Mouse (Mus musculus): Measurements from ENCODE around the gene Golph3l. TPM values are rescaled to one million over a fixed set of nuclear protein-coding genes. Genes with fewer than 3 reads are reported as not detected.
A peak's percentile ranks its signal among the peaks of the same experiment; 100 is the strongest.
"Not testable (repeated sequence)": the region's sequence is repeated elsewhere in the genome, so short reads cannot be mapped to it uniquely, and the experiment has no call there.

Gene Golph3l
- 10 to 100 TPM; 18.0 to 19.9 TPM for total RNA-seq (2021)
- long read RNA-seq, experiment 1, transcript Golph3l-207 (5 exons, 2,836 nt) = major isoform, 7 of 7 reads
- long read RNA-seq, experiment 1, partial matches to known transcripts = 0 of 7 reads
- long read RNA-seq, experiment 1, other reads (novel, unspliced or antisense) = 0 of 7 reads
- long read RNA-seq, experiment 2, partial matches to known transcripts = 0 of 7 reads
- long read RNA-seq, experiment 2, other reads (novel, unspliced or antisense) = 1 of 7 reads

DNA sequence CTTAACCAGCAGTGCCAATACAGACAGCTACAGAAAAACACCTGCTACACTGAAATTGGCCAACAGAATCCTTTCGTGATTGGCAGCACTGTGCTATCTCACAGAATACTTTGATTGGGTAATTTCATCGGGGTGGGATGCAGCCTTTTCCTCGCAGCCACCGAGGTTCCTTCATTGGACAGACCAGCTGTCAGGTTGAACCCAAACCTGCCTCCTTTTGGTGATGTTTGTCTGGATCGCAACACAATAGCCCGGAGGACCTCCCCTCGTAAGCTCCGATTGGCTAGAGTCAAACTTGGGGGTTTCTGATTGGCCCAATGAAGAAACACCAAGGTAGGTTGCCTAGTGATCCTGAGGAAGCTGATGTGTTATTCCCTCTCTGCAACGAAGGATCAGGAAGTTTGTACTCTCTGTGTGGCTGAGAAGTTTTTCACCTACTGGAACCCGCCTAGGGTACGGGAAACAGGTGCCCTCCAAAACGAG, at the start of gene Golph3l:
Gene Golph3l, plus strand, starts transcription at position 331 of the 483 bp plus-strand sequence.
- DNase-seq = peak; percentile 98 to 99

GRCm38 (mm10) chr3:95538936-95539335, 49.8 kb upstream of the Golph3l start:
- DNase-seq = no peak

DNA sequence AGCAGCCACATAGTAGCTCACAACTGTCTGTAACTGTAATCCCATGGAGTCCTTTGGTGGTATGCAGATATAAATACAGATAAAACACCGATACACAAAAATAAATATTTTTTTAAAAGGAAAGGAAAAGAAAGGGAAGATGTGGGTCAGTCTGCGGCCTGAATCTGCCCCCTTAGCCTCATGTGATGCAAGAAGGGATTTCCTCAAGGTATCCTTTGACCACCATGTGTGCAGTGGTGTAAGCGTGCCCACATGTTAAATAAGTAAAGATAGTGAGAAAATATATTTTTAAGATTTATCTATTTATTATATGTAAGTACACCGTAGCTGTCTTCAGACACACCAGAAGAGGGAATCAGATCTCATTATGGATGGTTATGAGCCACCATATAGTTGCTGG, 48.9 kb upstream of the Golph3l start:
- DNase-seq = no peak

- not testable (repeated sequence) for DNase-seq
Measured at GRCm38 (mm10) chr3:95541186-95541585, 47.5 kb upstream of the Golph3l start.

DNA sequence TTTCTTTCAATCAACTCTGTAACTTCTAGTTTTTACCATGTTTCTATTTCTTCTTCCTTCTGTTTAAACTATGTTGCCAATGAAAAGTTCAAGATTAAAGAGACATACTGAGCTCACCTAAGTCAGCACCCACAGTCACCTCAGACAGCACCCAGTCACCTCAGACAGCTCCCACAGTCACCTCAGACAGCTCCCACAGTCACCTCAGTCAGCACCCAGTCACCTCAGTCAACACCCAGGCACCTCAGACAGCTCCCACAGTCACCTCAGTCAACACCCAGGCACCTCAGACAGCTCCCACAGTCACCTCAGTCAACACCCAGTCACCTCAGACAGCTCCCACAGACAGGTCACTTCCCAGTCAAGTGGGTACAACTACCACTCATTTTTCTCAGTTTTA, 46.6 kb upstream of the Golph3l start:
- no peak for DNase-seq

- no peak for DNase-seq
Measured at GRCm38 (mm10) chr3:95542981-95543380, 45.8 kb upstream of the Golph3l start.

- DNase-seq = no peak
Measured at GRCm38 (mm10) chr3:95550176-95550575, 38.6 kb upstream of the Golph3l start.

DNA sequence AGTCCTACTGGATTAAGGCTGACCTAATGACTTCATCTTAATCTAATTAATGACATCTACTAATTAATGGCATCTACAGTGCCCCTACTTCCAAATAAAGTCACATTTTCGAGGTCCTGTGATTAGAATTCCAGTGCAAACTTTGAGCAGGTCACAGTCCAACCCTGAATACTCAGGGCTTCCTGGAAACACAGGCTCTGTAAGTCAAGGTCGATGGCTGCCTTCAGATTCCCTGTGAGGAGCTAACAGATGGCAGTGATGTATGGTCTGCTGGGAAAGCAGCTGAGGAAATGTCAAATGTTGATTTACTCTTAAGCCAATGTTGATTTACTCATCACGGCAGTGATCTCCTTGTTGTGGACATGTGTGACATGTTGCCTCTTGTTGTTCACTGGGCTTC, 34.7 kb upstream of the Golph3l start:
- no peak for DNase-seq

- DNase-seq = no peak
Measured at GRCm38 (mm10) chr3:95559437-95559836, 29.3 kb upstream of the Golph3l start, which contains the start of gene Hormad1. TSS of gene Hormad1 (plus strand) at chr3:95559677.

DNA sequence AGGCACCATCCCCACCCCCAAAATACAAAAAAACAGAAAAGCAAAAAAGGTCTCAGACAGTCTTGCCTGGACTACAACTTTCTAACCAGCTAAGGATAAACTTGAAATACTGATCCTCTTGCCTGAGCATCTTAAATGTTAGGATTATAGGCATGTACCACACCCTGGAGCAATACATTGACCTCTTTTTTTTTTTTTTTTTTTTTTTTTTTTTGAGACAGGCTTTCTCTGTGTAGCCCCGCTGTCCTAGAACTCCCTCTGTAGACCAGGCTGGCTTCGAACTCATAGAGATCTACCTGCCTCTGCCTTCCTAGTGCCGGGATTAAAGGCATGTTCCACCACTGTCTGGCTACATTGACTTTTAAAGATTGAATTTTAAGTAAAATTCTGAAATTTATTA, 28.0 kb upstream of the Golph3l start:
- DNase-seq = no peak

DNA sequence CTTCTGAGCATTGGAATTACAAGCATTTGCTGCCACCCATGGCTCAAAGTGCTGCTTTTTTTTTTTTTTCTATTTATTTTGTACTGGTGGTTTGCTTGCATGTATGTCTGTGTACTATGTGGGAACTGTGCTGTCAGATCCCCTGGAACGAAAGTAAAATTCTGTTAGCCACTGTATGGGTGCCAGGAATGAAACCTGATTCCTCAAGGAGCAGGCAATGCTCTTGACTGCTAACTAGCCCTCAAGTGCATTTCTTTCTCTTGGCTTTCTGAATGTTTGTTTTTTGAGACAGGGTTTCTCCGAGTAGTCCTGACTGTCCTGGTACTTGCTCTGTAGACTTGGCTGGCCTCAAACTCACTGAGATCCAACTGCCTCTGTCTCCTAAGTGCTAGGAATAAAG, 26.9 kb upstream of the Golph3l start:
- no peak for DNase-seq

DNA sequence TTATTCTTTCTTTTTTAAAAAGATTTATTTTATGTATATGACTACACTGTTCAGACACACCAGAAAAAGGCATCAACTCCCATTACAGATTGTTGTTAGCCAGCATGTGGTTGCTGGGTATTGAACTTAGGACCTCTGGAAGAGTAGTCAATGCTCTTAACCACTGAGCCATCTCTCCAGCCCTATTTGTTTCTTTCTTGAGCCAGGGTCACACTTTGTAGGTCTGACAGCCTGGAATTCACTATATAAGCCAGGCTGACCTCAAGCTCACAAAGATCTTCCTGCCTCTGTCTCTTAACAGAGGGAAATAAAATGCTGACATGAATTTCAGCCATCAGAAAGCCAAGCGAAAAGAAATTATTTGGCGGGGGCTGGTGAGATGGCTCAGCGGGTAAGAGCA, 19.1 kb upstream of the Golph3l start:
- no peak for DNase-seq

DNA sequence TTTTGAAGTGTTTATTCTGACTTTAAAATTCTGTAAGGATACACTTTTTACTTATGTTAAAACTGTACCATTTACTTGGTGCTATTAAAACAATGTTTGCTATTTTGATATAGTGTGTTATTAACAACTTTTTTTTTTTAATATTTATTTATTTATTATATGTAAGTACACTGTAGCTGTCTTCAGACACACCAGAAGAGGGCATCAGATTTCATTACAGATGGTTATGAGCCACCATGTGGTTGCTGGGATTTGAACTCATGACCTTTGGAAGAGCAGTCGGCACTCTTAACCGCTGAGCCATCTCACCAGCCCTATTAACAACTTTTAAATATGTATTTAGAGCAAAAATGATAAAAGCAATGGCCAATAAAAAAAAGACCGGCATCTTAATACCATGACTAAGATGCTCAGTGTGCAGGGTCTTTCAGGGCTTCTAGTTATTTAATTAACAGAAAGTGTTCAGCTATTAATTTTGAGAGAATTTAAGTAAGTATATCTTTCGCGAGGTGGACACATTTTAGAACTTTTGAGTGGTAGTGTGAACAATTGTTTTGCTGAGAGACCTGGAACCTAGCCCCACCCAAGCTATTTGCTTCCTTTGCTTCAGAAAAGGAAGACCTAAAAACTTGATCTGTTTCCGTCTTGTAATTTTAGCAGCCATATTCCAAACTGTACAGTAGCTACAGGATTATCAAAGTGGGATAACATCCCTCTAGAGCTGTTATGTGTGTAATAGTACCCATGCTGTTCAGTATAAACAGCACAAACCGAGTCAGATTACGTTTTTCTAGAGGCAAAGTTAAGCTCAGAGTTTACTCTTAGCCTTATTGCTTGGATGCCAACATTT, 755 bp upstream of the Golph3l start:
- no peak for DNase-seq

- no peak for DNase-seq
Measured at GRCm38 (mm10) chr3:95598734-95599133, 10.0 kb downstream of the Golph3l start.

- no peak for DNase-seq
Measured at GRCm38 (mm10) chr3:95601287-95601686, 12.6 kb downstream of the Golph3l start.

GRCm38 (mm10) chr3:95606096-95606495, 17.4 kb downstream of the Golph3l start:
- no peak for DNase-seq

DNA sequence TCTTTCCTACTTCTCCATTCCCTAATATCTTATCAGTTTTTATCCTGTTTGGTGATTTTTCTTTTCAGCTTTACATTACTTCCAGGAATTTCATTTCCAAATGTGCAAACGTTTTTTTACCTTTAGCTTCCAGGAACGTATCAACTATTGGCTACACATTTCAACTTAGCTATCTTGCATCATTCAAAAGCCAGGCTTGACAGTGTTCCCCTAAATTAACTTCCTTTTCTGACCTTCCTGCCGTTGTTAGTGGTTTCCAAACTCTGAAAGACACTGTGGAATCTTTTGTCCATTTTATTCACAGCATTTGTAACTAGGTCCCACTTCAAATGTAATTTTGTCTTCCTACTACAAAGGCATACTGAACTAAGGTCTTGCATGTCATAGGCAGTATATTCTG, 20.5 kb downstream of the Golph3l start:
- no peak for DNase-seq

DNA sequence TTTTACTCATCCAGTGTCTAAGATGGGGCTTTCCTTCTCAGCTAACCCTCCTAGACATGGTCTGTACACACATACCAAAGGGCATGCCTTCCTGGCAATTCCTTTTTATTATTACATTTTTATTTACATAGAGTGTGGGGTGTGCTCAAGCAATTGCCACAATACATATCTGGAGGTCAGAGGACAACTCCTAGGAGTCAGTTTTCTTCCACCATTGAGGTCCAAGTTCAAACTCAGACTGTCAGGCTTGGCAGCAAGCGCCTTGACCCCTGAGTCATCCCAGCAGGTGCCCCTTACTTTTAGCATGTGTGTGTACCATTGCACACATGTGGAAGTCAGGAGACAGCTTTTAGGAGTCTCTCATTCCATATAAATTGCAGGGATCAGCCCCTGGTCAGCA, 25.3 kb downstream of the Golph3l start:
- DNase-seq = no peak

GRCm38 (mm10) chr3:95618511-95618910, 29.8 kb downstream of the Golph3l start:
- no peak for DNase-seq

- no peak for DNase-seq
Measured at GRCm38 (mm10) chr3:95621241-95621640, 32.5 kb downstream of the Golph3l start.

DNA sequence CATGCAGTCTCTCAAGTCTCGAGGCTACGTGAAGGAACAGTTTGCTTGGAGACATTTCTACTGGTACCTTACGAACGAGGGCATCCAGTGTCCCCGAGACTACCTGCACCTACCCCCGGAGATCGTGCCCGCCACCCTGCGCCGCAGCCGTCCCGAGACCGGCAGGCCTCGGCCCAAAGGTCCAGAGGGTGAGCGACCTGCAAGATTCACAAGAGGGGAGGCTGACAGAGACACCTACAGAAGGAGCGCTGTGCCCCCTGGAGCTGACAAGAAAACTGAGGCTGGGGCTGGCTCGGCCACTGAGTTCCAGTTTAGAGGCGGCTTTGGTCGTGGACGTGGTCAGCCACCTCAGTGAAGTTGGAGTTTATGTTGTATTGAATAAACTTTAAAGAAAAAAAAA, 33.7 kb downstream of the Golph3l start:
- DNase-seq = not testable (repeated sequence)

DNA sequence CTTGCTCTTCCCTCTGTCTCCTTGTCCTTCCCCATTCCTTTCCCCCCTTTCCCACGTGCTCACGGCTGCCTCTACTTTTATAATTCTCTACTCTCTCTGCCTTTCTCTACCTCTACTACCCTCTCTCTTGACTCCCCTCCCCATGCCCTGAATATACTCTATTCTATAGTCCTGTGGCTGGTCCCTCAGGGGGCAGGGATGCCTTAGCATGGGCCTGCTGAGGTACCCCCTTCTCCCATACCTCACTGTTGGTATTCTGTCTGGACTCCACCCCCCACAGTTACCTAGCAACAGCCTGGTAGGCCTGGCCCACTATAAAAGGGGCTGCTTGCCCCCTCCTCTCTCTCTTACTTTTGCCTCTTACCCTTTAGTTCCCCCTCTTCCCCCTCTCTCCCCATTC, 34.8 kb downstream of the Golph3l start:
- no peak for DNase-seq

DNA sequence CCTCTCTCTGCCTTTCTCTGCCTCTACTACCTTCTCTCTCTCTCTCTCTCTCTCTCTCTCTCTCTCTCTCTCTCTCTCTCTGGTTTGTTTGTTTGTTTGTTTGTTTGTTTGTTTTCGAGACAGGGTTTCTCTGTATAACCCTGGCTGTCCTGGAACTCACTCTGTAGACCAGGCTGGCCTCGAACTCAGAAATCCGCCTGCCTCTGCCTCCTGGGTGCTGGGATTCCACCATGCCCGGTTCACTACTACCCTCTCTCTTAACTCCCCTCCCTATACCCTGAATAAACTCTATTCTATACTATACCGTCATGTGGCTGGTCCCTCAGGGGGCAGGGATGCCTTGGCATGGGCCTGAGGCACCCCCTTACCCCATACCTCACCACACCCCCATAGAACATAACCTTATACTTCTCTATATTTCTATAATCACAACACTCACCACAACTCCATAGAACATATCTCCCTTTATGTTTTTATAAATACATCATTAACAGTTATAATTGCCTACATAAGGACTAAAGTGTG, 35.3 kb downstream of the Golph3l start:
- DNase-seq = not testable (repeated sequence)
